Mouse (Mus musculus) spleen, adult 2 months (tissue): ENCODE data around the gene Faim2.

Experiments
- CTCF ChIP-seq: fragments of 200-500 bp; IDR thresholded peaks from 2 replicates; pipeline ENCODE4 v1.5.1; 2011; ENCODE audit warnings: mild to moderate bottlenecking, inconsistent platforms; ENCODE audit not compliant: insufficient read depth, insufficient read length, insufficient replicate concordance; ENCODE audit errors: extremely low read depth
- POLR2A ChIP-seq: fragments of 200-500 bp; IDR thresholded peaks from 2 replicates; pipeline ENCODE4 v1.6.1; 2011; ENCODE audit warnings: low read depth, low read length, inconsistent platforms

DNA sequence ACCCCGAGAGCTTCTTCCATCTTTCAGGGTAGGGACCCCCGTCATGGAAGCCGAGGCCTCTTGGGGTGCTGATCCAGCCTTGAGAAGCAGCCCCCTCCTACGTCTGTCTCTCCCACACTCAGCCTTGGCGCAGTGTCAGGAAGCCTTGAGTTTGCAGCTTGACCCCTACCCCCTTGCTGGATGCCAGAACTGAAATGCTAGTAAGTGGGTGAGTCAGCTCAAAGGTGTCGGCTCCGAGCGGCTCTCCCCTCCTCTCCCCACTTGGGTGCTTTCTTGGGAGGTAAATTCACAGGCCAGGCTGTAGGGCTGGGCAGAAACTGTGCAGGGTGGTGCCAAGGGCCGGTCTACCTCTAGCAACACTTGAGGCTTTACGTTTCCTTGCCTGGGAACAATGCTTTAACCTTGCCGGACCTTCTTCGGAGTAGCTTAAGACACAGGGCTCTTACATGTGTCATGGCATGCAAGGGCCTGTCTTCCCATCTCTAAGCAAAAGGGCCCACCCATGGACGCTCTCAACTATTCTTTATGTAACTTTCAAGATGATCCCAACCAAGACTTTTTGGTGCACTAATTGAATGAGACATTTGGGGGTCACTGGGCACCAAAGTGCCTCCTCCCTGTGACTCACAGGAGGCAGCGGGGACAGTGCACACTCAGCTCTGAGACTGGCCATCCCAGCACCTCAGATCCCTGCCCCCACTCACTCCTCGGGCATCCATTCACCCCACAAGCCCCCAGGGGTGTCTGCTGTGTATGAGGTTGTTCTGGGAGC, 22.5 kb downstream of the Faim2 start:
- TF ChIP-seq CTCF (no peak), POLR2A (no peak)
